Mouse (Mus musculus): ENCODE data around the gene Cdk19.

- TF ChIP-seq RCOR1 (IDR thresholded peaks at IDR 0.05; ENCODE audit: low read depth, low read length) (no peak), CTCF (IDR thresholded peaks at IDR 0.05 in 2 of 3, conservative IDR thresholded peaks at IDR 0.05 in 1 of 3; ENCODE audit: control insufficient read depth in 1 of 3, insufficient read depth in 1 of 3, low read depth in 2 of 3, low read length in 3 of 3, poor library complexity in 1 of 3, severe bottlenecking in 1 of 3) (no peak), RAD21 (IDR thresholded peaks at IDR 0.05; ENCODE audit: low read depth, low read length) (no peak)
Observed at GRCm38 (mm10) chr10:40528668-40529067, 189.3 kb downstream of the Cdk19 start.
